Mouse (Mus musculus): ENCODE measurements around the gene Aifm3.
"Not testable (repeated sequence)": the region's sequence is repeated elsewhere in the genome, so short reads cannot be mapped to it uniquely, and the experiment has no call there.

Gene Aifm3

GRCm38 (mm10) chr16:17553910-17554685 is 64.7 kb downstream of the Aifm3 start:
- no peak for DNase-seq (ENCODE audit: low spot score in 2 of 2)

- DNase-seq (ENCODE audit: low spot score in 2 of 2) = not testable (repeated sequence)
These were observed 65.3 kb downstream of the Aifm3 start for GRCm38 (mm10) chr16:17554702-17555101.

GRCm38 (mm10) chr16:17556180-17556579 is 66.8 kb downstream of the Aifm3 start:
- no peak for DNase-seq (ENCODE audit: low spot score in 2 of 2)

- DNase-seq (ENCODE audit: low spot score in 2 of 2) = no peak
These were observed 67.5 kb downstream of the Aifm3 start for GRCm38 (mm10) chr16:17556907-17557306.
